Mouse (Mus musculus) heart, postnatal 0 days (tissue): ENCODE measurements around the gene Olfr1392. TPM values are rescaled to one million over a fixed set of nuclear protein-coding genes. Genes with fewer than 3 reads are reported as not detected.

Experiments
- ATAC-seq: fragments of 200-750 bp; cut with Nextera tagmentation; 2 replicates; pipeline ENCODE4 v1.8.0; 2017; ENCODE audit warnings: low read depth, moderate number of reproducible peaks, moderate library complexity; ENCODE audit not compliant: insufficient read depth
- DNase-seq: peaks from one replicate; pipeline ENCODE4 v3.0.0-alpha.2; 2016; ENCODE audit warnings: low spot score
- H3K27ac ChIP-seq: fragments of 300-500 bp; sonication (generic); 2 replicates; pipeline ENCODE4 v1.5.1; 2014; ENCODE audit warnings: low read depth, mild to moderate bottlenecking
- H3K27me3 ChIP-seq: fragments of 300-500 bp; sonication (generic); 2 replicates; pipeline ENCODE4 v1.6.1; 2014; ENCODE audit warnings: low read length, mixed read lengths; ENCODE audit not compliant: control insufficient read depth, insufficient read depth
- H3K36me3 ChIP-seq: fragments of 300-500 bp; sonication (generic); replicated peaks from 2 replicates; pipeline ENCODE4 v1.6.1; 2014; ENCODE audit warnings: low read length, mixed read lengths; ENCODE audit not compliant: control insufficient read depth, insufficient read depth
- H3K4me1 ChIP-seq: fragments of 300-500 bp; sonication (generic); 2 replicates; pipeline ENCODE4 v1.6.1; 2014; ENCODE audit warnings: antibody characterized with exemption; ENCODE audit not compliant: control insufficient read depth, insufficient read depth
- H3K4me2 ChIP-seq: fragments of 300-500 bp; sonication (generic); 2 replicates; pipeline ENCODE4 v1.6.1; 2014; ENCODE audit warnings: low read depth, mild to moderate bottlenecking, low read length, moderate library complexity
- H3K4me3 ChIP-seq: fragments of 300-500 bp; sonication (generic); 2 replicates; pipeline ENCODE4 v1.5.1; 2014; ENCODE audit warnings: low read depth, low read length
- H3K9ac ChIP-seq: fragments of 300-500 bp; sonication (generic); replicated peaks from 2 replicates; pipeline ENCODE4 v1.6.1; 2014; ENCODE audit warnings: low read depth, low read length, mixed read lengths
- H3K9me3 ChIP-seq: fragments of 300-500 bp; sonication (generic); replicated peaks from 2 replicates; pipeline ENCODE4 v1.6.1; 2016; ENCODE audit warnings: low read length; ENCODE audit not compliant: control insufficient read depth
- CTCF ChIP-seq: IDR thresholded peaks from 2 replicates; pipeline ENCODE4 v1.5.1; 2016; ENCODE audit warnings: antibody characterized with exemption, control low read depth, low read depth
- EP300 ChIP-seq: IDR thresholded peaks from 2 replicates; pipeline ENCODE4 v1.6.1; 2016; ENCODE audit warnings: antibody characterized with exemption, low read depth
- WGBS: fragments of 180-500 bp; shearing (Covaris S2); extraction: QIAGEN DNeasy Blood & Tissue Kit; methylation state at CpG from one replicate; pipeline ENCODE4 v1.1.7; 2014; 5-methylcytosine and 5-hydroxymethylcytosine counted together
- polyA plus RNA-seq: library from polyadenylated mRNA; unstranded; fragments of >200 nt; fragmentation: Nextera tagmentation; extraction: Ambion mirVana; gene quantifications from 2 replicates; pipeline ENCODE4 v1.2.1, GENCODE M21; 2015
- total RNA-seq: library from RNA; depleted of rRNA; stranded (reverse); fragments of >200 nt; gene quantifications from 2 replicates; pipeline ENCODE4 v1.2.3, GENCODE M21; 2014; ENCODE audit warnings: low replicate concordance

Olfr1392 gene
- total and polyA plus RNA-seq, 2 experiments from 2014 or later, result not detected

DNA sequence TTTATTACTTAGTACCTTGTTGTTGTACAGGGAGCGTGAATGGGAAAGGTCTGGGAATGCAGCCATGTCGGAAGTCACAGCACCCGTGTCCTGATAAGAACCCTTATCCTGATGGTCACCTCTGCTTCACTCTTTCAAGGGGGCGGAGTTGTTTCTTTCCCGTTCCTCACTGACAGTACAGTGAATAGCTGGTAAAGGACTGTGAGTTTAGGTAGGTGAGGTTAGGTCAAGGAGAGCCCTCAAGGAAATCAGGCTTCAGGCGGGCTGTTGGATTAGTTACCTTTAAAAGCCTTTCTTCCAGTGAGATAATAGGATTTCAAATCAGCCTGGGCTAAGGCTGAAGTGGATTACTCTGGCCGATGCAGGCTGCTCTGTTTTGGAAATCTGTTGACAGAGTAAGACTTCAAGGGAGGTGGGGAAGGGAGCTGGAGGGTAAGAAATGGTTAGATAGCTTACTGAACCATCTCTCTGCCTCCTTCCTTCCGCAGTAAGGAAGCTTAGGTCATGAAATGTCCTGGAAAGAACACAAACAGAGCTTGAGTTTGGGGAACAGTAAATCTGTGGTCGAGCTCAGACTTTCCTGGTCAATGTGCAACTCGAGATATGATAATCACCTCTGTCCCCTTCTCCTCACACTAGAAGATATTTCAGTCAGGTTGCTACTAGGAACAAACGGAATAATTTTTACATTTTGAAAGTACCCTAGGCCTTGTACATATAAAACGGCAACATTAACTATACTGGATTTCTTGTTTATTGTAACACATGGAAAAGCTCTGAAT is 39.3 kb upstream of the Olfr1392 start:
- H3K27me3 ChIP-seq, result no peaks in the 10 kb centered on the region
- no peaks in the 10 kb centered on the region for H3K9me3 ChIP-seq
- ATAC-seq (no peak), DNase-seq (no peak)
- no peaks in the 10 kb centered on the region for H3K36me3 ChIP-seq
- peaks cover 51% of the 10 kb centered on the region for H3K4me1 ChIP-seq
- no peak overlapping the region for H3K9ac ChIP-seq
- peak overlapping the region; percentile 6; the same call in 1 of the 2 replicates for H3K4me3 ChIP-seq
- H3K4me2 ChIP-seq, result peak overlapping the region; percentile 73
- H3K27ac ChIP-seq, result peak overlapping the region; percentile 97
- TF ChIP-seq CTCF (no peak), EP300 (no peak)
- WGBS, result 22% methylated on average over 12 of the region's 12 CpGs

DNA sequence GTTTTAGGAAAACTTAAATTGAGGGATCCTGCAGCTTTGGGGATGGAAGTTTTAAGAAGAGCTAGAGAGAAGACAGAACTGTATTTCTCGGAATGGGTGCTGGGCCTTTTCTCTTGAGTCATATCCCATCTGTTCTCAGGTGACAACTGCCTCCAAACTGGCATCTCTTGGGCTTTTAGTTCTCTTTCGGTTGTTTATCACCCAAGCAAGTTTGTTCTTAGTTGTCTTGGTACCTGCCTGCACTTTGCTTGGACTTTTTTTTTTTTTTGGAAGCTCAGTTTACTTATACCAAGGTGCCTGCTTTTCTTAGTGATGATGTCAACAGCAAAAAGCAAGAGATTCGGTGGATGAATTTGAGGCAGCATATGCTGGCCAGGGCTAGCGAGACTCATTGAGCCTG is 38.6 kb upstream of the Olfr1392 start:
- H3K27ac ChIP-seq, result no peak overlapping the region
- no peak overlapping the region for H3K9ac ChIP-seq
- no peaks in the 10 kb centered on the region for H3K9me3 ChIP-seq
- no peak overlapping the region for H3K4me2 ChIP-seq
- no peaks in the 10 kb centered on the region for H3K27me3 ChIP-seq
- peaks cover 57% of the 10 kb centered on the region for H3K4me1 ChIP-seq
- no peak for TF ChIP-seq CTCF
- no peak overlapping the region for H3K4me3 ChIP-seq
- H3K36me3 ChIP-seq, result no peaks in the 10 kb centered on the region
- 80% methylated on average over 4 of the region's 4 CpGs for WGBS
- no peak for DNase-seq
- no peak for ATAC-seq

DNA sequence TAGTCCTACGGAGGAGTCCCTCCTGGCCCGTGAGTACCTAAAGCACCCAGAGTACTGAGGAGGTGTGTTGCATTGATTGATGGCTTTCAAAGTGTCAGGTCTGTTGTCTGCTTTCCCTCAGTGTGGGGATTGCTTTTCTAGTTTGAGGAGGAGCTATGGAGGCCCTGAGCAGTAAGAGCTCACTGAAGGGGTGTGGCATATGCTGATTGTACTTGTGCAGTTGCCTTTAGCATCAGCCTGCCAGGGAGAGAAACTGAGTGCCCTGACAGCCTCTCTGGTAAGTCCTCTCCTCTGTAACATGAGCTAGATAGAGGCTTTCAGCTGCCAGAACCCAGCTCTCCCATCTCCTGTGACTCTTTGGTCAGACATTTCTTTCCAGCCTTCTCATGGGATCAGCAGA is 37.8 kb upstream of the Olfr1392 start:
- Histone ChIP-seq H3K4me1 (peaks cover 64% of the 10 kb centered on the region), H3K36me3 (peaks cover 6% of the 10 kb centered on the region; the same call in 1 of the 2 replicates), H3K27ac (peak overlapping the region; percentile 26; the same call in 1 of the 2 replicates), H3K27me3 (no peaks in the 10 kb centered on the region), H3K4me2 (peak overlapping the region; percentile 14; the same call in 1 of the 2 replicates), H3K4me3 (no peak overlapping the region), H3K9ac (no peak overlapping the region), H3K9me3 (no peaks in the 10 kb centered on the region)
- TF ChIP-seq EP300 (no peak), CTCF (no peak)
- no peak for ATAC-seq
- DNase-seq, result no peak
- 47% methylated on average over 2 of the region's 2 CpGs for WGBS

DNA sequence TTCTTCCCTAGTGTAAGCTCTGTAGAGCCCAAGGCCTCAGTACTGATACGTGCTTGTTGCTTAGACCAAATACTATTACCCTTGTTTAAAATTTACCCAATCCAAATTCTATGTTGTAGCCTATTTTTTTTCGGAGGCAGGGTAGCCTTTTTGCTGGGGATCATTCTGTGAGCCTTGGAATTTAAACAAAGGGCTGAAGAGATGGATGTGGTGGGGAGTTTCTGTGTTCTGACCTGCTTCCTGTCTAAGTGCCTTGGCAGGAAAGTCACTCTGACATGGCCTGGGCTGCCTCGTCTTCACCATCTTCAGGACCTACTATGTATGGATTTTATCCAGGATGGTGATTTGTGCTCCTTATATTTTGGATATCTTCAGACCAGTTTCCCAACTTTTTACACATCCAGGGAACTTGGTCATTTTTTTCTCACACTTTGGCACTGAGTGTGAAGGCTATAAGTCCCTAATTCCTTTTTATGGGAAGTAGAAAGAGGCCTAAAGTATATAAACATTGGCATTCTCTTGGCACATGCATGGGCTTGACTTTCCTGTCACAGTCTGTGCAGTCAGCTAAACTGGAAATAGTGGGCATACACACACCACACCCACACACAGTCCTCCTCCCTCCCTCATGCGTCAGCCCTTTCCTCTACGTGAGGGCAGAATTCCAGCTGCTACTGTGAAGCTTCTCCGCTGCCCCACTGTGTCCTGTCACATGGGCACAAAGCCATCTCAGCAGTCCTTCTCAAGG is 36.7 kb upstream of the Olfr1392 start:
- DNase-seq, result peak; percentile 67
- peak overlapping the region; percentile 97 for H3K27ac ChIP-seq
- H3K4me1 ChIP-seq, result peaks cover 69% of the 10 kb centered on the region
- WGBS, result 37% methylated on average over 6 of the region's 6 CpGs
- peaks cover 15% of the 10 kb centered on the region; the same call in 1 of the 2 replicates for H3K36me3 ChIP-seq
- ATAC-seq, result no peak
- peak overlapping the region; percentile 18; the same call in 1 of the 2 replicates for H3K4me2 ChIP-seq
- no peaks in the 10 kb centered on the region for H3K27me3 ChIP-seq
- H3K4me3 ChIP-seq, result no peak overlapping the region
- TF ChIP-seq CTCF (no peak), EP300 (no peak)
- no peak overlapping the region; the same call in 1 of the 2 replicates for H3K9ac ChIP-seq
- H3K9me3 ChIP-seq, result no peaks in the 10 kb centered on the region

DNA sequence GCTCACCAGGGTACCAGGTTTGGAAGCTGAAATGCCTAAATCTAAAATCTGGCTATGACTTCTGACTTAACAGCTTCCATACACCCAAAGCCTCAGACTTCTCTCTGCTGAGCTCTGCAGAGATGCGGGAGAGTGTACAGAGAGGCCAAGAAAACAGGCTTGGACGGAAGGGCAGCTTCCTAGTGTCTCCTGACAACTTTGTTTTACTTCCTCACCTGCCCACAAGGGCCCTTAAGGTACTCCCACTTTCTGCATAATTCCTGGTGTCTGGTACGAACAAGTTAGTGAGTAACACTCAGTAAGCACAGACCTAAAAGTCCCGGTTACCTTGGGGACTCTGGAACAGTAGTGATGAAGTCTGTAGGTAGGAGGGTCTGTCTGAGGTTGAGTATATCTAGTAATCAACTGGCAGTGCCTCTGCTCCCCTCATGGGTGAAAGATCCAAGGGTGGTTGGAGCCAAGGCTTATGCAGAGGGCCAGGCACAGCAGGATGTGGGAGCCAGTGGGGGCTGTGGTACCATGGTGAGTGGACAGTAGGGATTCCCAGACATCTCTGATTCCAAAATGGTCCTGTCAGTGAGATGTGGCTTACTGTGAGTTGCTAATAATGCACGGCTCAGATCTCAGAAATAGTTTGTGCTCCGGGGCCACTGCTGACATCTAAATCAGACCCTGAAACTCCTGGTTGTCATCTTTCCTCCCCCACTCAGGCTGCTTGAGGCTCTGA is 35.9 kb upstream of the Olfr1392 start:
- peak overlapping the region; percentile 81; the same call in 1 of the 2 replicates for H3K4me3 ChIP-seq
- peaks cover 69% of the 10 kb centered on the region for H3K4me1 ChIP-seq
- 68% methylated on average over 6 of the region's 6 CpGs for WGBS
- no peak for ATAC-seq
- no peak overlapping the region for H3K9ac ChIP-seq
- peak overlapping the region; percentile 97 for H3K27ac ChIP-seq
- H3K4me2 ChIP-seq, result peak overlapping the region; percentile 83; the same call in 1 of the 2 replicates
- DNase-seq, result no peak
- no peaks in the 10 kb centered on the region for H3K27me3 ChIP-seq
- H3K9me3 ChIP-seq, result no peaks in the 10 kb centered on the region
- H3K36me3 ChIP-seq, result peaks cover 22% of the 10 kb centered on the region
- TF ChIP-seq EP300, result no peak
- TF ChIP-seq CTCF, result no peak
